Mouse (Mus musculus): ENCODE measurements around the gene Tmem274.

GRCm38 (mm10) chr4:149499790-149500189 is 22.6 kb downstream of the Tmem274 start:
- TF ChIP-seq CTCF (IDR thresholded peaks at IDR 0.05; ENCODE audit: low read depth, low read length) (no peak), TAL1 (conservative IDR thresholded peaks at IDR 0.05; ENCODE audit: low read depth, low read length) (no peak)
